Mouse (Mus musculus): ENCODE results near the gene Olfr1311.
"Not testable (repeated sequence)": the region's sequence is repeated elsewhere in the genome, so short reads cannot be mapped to it uniquely, and the experiment has no call there.

Olfr1311 gene

DNA sequence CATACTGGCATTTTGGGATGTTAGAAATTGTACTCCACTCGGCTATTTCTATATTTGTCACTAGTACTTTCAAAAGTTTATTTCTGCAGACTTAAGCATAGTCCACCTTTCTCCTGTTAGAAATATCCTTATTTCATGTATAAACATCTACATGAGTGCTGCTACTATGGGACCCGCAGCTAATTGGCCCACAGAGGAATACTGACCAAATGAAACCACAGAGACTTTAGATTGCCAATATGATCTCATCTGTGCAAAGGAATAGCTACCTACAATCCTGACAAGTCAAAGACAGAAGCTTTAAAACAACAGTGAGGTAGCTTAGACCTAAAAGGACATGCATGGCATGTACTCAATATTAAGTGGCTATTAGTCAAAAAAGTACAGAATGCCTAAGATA, at the start of gene Olfr1311:
Gene Olfr1311 (minus strand): TSS at position 101 of the 400 bp plus-strand sequence.
- DNase-seq = no peak

DNA sequence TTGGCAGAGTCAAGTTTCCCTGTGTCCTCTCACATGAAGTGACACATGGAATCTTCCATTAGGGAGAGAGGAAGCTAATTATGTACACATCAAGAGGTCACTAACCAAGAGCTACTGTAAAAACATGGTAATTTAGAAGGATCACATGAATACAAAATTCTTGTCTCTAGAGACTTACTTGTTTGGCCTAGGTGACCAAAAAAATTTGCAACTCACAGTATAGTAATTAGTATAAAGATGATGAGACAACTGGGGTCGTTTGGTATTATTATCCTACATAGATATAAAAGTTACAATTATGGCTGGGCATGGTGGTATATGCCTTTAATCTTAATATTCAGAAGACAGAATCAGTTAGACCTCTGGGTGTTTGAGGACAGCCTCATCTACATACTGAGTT, 25.9 kb upstream of the Olfr1311 start, which contains the start of gene Olfr1312:
Gene Olfr1312 (minus strand): TSS at position 101 of the 400 bp plus-strand sequence.
- DNase-seq = no peak

DNA sequence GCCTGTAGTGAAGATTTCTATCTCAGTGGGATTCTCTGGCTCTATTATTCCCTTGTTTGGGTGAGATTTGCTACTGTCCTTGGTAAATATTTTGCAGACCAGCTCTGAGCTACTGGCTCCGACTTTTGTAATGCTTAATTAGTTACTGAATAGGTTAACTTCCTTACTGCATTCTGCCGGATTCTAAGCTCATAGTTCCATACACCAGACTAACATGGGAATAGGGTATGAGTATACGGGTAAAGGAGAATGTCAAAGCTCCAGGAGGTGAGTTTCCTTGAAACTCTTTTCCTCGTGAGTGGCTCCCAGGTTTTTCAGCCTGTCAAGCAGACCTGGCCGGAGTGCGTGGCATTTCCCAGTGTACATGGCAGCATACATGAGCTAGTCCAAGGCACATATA, 2.8 kb upstream of the Olfr1311 start:
- not testable (repeated sequence) for DNase-seq

DNA sequence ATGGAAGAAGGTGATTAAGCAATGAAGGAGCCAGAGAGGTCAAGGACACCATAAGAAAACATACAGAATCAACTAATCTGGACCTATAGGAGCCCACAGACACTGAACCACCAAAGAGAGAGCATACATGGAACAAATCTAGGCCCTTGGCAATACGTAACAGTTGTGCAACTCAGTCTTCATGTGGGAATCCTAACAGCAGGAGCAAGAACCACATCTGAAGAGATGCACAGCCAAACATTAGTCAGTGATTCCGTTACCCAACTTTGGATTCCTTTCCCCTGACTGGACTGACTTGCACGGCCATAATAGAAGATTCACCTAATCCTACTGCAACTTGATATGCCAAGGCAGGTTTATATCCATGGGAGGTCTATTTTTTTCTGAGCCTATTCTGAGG, 9.3 kb downstream of the Olfr1311 start:
- no peak for DNase-seq

DNA sequence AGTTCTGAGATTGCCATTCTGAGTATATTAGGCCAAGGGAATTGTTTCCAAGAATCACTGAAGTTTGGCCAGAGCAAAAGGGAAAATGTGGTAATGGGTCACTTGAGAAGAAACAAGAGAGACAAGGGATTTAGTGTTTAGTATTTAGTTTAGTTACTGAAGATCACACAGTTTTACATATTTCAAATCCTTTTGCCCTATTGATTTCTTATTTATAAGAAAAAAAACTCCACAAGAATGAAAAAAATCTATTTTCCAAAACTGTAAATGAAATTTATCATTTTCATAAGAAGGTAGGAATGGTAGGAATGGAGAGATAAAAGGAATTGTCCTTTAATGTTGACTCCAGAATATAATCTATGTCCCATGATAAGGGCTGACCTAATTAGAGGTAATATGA, 11.6 kb downstream of the Olfr1311 start, which contains the start of gene Olfr1310:
Gene Olfr1310 (minus strand): TSS at position 101 of the 400 bp plus-strand sequence.
- DNase-seq = no peak

DNA sequence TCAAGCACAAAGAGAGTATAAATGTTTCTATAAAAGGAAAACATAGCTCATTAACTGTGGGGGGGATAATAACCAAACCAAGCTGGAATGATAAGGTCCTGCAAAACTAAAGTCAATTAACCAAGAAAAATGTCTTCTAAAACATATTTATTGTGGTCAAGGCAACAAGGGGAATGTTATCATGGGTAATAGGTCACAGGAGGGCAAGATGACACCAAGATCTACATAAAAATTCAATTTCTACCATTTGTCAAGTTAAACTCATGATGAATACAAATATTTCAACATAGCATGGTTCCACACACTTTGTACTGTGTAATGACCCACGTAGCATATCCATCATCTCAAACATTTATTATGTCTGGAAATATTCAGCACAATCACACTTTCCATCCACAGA, 34.0 kb downstream of the Olfr1311 start, which contains the start of gene Olfr1309:
Gene Olfr1309 (minus strand): TSS at position 101 of the 400 bp plus-strand sequence.
- no peak for DNase-seq

Measured in cerebellum, adult 8-10 months (tissue).